Mouse (Mus musculus): ENCODE results near the gene B4galt4.

DNA sequence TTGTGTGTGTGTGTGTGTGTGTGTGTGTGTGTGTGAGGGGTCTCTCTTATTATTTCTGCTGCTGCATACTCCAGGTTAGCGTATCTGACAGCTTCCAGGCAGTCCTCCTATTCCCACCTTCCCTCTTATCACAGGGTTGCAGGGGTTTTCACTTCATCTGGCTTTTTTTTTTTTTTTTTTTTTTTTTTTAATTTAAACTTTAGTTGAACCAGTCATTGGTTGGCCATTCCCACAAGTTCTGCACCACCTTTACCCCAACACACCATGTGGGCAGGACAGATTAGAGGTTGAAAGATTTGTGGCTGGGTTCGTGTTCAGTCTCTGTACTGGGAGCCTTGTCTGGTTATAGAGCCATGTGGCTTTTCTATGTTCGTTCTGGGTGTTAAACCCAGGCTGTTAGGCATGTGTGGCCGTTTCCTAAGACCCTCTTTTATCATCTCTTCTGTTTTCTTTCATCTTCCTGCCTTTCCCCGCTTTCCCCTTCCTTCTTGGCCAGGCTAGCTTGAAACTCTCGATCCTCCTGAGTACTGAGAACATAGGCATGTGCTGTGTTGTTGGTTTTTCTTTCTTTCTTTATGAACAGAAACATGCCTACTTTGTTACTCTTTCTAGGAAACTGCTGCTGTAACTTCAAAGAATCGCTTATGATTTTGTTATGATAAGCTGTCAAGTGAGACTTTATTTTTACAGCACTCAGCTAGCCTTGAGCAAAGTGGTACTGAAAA is 13.6 kb downstream of the B4galt4 start:
- TF ChIP-seq CTCF (conservative IDR thresholded peaks at IDR 0.05; ENCODE audit: low read length), result no peak
- no peak for TF ChIP-seq NANOG (IDR thresholded peaks at IDR 0.05; ENCODE audit: borderline replicate concordance, low read length)
- TF ChIP-seq POU5F1 (IDR thresholded peaks at IDR 0.05; ENCODE audit: borderline replicate concordance, low read length), result no peak

All from E14TG2a.4 (cell line).